Mouse (Mus musculus): ENCODE results near the gene Zmym2.
"Not testable (repeated sequence)": the region's sequence is repeated elsewhere in the genome, so short reads cannot be mapped to it uniquely, and the experiment has no call there.

Gene Zmym2
- long read RNA-seq, experiment 1, partial matches to known transcripts: 0 of 4 reads
- long read RNA-seq, experiment 1, other reads (novel, unspliced or antisense): 3 of 4 reads
- long read RNA-seq, experiment 2, partial matches to known transcripts: 3 of 6 reads
- long read RNA-seq, experiment 2, other reads (novel, unspliced or antisense): 3 of 6 reads

DNA sequence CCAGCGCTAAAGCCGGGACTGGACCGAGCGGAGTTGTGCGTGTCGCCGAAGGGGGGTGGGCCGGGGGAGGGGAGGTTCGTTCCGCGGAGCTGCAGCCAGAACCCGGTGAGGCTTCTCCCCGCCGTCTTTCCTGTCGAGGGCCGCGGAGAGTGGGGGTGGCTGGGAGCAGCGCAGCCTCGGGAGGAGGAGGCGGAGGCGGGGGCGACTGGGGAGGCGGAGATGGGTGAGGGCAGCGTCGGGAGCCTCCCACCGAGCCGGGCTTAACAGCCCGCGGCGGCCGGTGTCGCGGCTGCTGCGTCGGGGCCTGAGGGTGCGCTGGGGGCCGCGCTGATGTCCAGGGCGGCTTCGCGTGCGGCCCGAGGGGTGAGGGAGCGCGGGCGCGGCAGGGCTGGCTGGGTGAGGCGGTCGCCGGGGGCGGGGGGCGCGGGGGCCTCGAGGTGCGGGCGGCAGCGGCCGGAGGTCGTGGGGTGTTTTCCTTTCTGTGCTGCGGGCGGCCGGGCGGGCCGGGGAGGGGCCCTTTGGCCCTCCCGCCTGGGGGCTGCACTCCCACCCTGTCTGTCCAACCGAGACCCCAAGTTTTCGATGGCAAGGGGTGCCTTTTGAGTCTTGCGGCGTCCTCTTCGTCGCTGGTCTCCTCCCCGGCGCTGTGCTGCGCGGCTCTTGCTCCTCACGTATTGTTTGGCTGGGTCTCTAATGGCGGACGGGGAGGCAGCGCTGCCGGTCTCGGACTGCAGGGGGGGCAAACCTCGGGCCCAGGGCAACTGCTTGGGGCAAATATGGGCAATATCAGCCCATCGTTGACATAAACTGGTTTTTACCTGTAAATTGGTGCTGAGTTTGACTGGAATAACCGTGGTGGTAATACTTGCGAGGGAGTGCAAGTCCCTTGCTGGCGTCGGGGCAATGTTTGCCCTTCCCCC is at the start of gene Zmym2:
Gene Zmym2, plus strand, starts transcription at position 60 of the 920 bp plus-strand sequence.
- intact Hi-C loops (cut with DNase I): loop anchor here (5.0 kb wide), 1 partner anchor 75 kb away; the partner anchor contains the start of gene Zmym5

DNA sequence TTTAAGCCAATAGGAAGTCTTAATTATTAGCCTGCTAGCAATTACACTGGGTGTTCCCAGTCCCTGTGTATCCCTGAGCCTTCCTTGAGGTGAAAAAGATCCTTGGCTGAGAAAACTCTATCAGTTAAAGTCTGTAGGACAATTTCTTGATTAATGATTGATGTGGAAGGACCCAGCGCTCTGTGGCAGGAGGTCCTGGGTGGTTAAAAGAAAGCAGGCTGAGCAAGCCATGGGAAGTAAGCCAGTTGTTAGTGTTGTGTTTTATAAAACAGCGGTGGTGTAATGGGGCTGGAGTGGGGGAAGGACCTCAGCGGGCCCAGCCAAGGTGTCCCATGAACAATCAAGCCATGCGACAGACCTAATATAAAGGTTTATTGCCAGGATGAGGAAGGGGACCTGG is 42.4 kb upstream of the Zmym2 start:
- intact Hi-C loops (cut with DNase I): no loop called here

DNA sequence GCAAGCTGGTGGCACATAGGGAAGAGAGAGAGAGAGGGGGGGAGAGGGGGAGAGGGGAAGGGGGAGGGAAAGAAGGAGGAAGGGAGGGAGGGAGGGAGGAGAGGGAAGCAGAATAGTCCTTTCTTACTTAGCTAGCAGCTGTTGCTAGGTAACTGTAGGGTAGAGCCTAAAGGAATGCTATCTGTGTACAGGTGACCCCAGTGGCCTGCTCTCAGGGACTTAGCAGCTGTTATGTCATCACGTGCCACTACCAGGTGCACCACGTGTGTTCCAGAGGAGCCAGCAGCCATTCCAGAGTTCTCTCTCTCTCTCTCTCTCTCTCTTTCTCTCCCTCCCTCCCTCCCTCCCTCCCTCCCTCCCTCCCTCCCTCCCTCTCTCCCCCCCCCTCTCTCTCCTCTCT is 41.9 kb upstream of the Zmym2 start:
- intact Hi-C loops (cut with DNase I): no loop called here

DNA sequence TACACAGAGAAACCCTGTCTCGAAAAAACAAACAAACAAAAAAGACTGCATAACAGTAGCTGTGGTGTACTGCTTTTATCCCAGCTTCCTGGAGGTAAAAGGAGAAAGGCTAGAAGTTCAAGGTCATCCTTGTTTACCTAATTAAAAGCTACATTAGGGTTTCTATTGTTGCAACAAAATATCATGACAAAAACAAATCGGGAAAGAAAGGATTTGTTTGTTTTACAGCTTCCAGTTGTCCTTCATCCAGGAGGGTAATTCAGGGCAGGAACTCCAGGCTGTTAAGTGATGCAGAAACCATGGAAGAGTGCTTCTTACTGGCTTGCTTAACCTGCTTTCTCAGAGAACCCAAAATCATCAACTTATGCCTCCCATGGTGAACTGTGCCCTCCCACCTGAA is 38.1 kb upstream of the Zmym2 start:
- intact Hi-C loops (cut with DNase I): no loop called here

DNA sequence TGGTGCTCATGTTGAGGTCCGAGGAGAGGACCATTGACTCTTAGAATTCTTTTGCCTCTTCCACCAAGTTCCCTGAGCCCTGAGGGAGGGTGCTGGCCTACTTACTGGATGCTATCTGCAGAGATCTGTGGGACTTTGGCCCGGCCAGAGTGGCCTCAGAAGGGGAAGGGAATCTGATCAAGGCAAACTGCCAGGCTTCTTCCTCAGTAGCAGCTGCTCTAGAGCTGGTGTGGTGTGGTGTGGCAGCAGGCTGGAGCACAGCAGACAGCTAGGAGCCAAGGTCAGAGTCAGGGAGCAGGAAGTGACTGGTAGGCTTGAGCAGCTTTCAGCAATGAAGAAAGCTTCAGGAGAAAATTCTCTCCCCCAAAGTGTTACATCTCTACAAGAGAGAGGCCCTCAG is 36.8 kb upstream of the Zmym2 start:
- intact Hi-C loops (cut with DNase I): no loop called here

DNA sequence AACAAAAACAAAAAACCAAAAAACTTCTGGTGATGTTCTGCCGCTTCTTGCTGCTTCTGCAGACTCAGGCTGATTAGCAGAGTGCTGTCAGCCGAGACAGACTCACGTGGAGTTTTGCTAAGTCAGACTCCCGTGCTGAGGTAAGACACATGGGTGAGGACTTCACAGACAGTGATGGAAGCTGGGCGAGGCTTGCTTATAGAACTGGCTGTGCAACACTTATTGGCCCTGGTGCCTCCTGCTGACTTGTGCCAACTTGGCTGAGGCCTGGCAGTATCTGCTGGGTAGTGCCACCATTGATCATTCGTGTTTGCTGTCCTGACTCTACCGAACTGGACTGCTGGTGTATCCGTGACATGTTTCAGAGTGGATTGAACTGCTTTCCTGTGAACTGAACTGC is 22.4 kb upstream of the Zmym2 start:
- intact Hi-C loops (cut with DNase I): no loop called here

DNA sequence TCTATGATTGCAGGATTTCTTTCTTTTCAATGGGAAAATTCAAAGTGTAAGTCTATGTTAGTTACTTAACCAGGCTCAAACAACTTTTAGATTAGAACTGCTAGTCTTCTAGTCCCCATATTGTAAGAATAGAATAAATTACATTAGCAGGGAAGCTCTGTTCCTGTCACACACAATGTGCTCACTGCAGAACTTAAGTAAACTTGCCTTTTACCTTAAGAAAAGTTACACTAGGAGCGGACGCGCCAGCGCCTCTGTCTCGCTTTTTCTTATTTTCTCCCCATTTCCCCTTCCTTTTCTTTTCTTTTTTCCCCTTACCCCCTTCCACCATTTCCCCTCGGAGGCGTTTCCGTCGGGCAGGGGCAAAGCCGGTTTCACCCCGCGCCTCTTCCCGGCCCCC is 21.8 kb upstream of the Zmym2 start:
- intact Hi-C loops (cut with DNase I): no loop called here

DNA sequence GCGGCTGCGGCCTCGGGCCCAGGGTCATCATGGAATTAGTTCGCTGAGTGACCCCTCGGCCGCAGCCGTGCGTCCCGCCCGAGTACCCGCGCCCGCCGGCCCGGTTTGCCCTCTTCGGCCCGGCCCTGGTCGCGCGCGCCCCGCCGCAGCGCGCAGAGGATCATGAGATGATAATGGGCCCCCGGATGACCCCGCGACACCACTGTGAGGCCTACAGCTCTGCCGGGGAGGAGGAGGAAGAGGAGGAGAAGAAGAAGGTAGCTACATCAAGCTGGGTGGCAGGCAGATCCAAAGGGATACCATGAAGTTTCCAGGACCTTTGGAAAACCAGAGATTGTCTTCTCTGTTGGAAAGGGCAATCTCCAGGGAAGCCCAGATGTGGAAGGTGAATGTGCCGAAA is 21.3 kb upstream of the Zmym2 start:
- intact Hi-C loops (cut with DNase I): not testable (repeated sequence)

DNA sequence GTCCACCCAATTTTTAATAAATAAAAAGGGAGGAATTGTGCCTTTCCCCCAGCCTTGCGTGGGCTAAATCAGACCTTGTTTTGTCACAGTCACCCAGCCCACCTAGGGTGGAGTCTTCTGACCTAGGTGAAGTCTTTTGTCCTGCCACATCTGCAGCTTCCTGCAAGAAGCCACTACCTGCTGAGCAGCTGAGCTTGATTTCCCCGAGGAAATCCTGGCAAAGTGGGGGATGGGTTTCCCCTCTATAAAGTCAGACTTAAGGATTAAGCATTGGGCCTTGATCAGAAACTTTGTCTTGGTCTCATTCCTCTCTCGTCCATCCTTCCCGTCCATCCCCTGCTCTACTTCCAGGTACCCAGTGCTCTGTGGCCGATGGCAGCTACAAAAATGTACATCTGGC is 12.9 kb upstream of the Zmym2 start:
- intact Hi-C loops (cut with DNase I): no loop called here

DNA sequence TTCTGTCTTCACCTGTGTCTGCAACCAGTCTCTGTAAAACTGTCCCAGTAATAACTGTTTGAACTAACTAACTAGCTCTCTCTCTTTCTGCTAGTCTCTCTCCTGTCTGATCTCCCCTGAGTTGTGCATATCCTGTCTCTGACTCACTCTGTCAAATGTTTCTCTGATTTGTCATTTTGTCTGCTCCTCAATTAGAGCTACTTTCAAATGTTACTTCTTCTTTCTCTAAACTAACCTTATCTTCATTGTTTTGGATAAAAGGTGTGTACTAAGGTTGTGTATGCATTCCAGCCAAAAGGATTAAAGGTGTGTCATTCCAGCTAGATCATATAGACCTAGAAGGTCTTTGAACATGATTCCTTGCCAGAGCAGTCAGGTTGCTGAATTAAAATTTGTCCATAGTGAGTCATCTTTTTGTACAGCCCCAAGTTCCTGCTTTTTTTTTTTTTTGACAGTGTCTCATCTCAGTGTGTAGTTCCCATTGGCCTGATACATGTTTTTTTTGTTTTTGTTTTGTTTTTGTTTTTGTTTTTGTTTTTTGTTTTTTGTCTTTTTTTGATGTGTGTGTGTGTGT is 10.8 kb upstream of the Zmym2 start:
- intact Hi-C loops (cut with DNase I): no loop called here

DNA sequence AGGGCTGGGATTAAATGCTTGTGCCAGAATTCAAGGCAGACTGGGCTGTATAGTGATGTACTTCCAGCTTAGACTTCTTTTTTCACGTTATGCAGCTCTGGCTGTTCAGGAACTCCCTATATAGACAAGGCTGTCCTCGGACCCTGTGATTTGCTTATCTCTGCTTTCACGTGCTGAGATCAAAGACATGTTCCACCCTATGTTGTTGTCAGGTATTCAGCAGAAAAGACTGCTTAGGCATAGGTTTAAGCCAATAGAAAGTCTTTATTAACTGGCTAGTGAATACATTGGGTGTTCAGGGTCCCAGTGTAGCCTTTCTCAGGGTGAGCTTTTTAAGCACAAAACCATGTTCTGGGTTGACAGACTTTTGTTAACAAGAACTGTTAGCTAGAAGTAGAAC is 5.2 kb upstream of the Zmym2 start:
- intact Hi-C loops (cut with DNase I): no loop called here

DNA sequence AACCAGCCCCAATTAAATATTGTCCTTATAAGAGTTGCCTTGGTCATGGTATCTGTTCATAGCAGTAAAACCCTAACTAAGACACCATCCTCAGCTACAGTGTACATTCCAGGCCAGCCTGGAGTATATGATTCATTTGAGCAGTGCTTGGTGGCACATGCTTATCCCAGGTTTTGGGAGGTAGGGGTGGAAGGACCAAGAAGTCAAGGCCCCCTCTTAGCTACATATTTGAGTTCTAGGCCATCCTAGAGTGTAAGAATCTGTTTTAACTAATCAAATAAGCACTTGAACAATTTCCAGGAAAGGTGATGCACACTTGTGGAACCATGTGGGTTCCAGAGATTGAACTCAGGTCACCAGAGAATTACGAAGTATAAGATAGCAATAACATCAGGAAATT is 3.0 kb upstream of the Zmym2 start:
- intact Hi-C loops (cut with DNase I): no loop called here

DNA sequence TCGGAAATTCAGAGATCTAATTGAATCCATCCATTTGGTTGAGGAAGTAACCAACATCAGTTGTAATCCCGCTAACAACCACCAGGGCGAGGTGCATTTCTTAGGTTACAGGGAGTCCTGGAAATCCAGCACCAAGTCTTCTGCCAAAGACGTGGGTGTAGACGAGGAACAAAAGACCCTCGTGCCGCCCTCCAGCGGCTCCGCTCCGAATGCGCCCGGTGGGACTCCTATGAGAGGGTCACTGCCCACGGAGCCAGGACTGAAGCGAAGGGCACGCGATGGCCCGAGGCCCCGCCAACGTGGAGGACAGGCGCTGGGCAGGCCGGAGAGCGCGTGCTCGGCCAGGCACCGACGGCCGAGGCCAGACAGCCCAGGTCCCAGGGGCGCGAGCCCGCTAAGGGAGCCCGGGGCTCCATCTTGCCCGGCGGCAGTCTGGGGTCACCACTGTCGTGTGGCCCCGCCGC is 1.1 kb upstream of the Zmym2 start:
- intact Hi-C loops (cut with DNase I): loop anchor here (5.0 kb wide), 1 partner anchor 73 kb away; the partner anchor contains the start of gene Zmym5

DNA sequence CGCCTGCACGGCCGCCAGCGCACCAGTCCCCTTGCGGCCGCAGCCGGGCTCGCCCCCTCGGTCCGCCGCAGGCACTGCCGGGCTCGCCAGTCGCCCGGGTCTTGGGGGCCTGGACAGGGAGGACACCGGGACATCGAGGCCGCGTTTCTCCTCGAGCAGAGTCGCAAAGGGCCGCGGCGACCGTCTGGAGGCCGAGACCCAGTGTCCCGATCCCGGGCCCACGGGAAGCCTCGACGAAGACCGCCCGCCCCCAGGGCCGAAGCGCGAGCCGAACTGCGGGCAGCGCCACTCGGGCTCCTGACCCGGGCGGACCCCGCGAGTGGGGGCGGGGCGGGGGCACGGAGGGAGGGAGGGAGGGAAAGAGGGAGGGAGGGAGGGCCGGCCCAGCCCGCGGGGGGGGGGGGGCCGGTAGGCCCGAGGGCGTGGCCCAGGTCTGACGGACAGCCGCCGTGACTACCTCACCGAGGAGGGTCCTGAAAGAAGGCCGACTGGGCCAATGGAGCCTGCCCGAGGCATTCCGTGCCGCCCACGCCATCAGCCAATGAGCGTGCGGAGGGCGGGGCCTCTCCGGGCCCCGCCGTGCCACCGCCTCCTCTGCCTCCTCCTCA is 363 bp upstream of the Zmym2 start:
- intact Hi-C loops (cut with DNase I): loop anchor here (5.0 kb wide), 1 partner anchor 74 kb away; the partner anchor contains the start of gene Zmym5

DNA sequence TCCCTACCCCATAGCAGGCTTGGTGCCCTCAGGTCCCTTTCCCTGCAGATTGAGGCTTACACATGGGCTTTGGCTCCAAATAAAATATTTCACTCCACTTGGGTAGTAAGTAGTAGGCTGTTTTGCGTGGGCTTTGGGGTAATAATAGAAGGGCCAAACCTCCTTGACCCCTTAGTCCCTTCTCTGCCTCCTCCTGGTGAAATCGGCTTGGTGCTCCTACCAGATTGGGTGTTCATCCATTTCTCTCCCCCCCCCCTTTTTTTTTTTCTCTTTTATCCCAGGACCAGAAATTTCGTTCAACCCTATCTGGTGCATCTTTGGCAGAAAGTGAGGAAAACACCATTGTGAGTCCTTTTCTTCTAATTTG is 1.0 kb downstream of the Zmym2 start:
- intact Hi-C loops (cut with DNase I): loop anchor here (5.0 kb wide), 1 partner anchor 75 kb away; the partner anchor contains the start of gene Zmym5

DNA sequence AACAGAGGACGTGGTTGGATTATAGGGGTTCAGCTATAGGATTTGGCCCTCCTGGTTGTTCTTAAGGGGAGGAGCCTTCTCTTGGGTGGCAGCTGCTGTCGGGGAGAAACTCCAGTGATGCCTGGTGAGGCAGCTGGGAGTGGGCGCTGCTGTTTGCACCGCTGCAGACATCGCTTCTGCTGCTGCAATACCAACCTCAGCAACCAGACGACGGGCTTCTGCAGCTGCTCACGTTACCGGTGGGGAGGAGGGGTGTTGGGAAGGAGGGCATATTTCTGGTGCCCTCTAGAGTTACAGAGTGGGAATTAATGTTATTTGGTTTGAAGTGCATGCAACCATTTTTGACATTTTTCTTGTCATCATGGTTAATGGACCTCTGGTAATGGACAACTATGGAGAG is 1.4 kb downstream of the Zmym2 start:
- intact Hi-C loops (cut with DNase I): loop anchor here (5.0 kb wide), 1 partner anchor 76 kb away; the partner anchor contains the start of gene Zmym5

DNA sequence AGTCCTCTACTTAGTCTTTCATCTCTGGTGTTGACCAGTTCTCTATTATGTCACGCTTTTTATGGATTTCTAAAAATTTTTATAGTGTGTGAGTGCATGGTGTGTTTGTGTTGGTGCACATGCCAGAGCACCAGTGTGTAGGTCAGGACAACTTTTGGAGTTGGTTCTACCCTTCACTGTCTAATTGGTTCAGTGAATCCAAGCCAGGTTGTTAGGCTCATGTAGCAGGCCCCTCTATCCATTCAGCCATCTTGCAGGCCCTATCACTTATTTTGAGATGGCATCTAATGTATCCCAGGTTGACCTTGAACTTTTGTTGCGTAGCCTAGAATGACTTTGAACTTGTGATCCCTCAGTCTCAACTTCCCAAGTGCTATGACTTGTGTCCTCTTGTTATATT is 2.0 kb downstream of the Zmym2 start:
- intact Hi-C loops (cut with DNase I): loop anchor here (5.0 kb wide), 1 partner anchor 76 kb away; the partner anchor contains the start of gene Zmym5

DNA sequence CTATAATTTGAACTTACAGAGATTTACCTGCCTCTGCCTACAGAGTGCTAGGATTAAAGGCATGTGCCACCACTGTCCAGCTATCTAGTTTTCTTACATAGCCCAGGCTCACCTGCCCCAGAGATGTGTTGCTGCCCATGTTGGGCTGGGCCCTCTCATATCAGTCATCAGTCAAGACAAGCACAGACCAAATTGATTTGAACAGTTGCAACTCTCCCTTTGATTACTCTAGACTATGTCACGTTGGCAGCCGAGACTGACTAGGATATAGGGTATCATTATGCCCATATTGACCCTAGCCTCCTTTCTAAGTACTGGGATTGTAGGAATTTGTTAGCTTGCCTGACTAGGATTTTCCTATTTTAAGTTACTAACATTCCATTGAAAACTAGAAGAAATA is 8.0 kb downstream of the Zmym2 start:
- intact Hi-C loops (cut with DNase I): no loop called here

DNA sequence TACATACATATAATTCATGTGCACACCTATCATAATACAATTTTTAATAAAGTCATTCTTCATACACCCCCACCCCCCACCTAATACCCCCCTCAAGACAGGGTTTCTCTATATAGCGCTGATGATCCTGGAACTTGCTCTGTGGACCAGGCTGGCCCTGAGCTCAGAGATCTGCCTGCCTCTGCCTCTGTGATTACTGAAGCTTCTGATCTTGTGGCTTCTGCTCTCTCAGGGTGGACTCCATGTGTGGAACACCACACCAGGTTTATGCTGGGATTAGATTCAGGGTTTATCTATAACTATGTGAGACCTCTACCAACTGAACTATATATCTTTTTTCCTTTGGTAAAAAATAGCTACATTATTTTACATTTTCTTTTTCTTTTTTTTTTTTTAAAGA is 10.1 kb downstream of the Zmym2 start:
- intact Hi-C loops (cut with DNase I): no loop called here

DNA sequence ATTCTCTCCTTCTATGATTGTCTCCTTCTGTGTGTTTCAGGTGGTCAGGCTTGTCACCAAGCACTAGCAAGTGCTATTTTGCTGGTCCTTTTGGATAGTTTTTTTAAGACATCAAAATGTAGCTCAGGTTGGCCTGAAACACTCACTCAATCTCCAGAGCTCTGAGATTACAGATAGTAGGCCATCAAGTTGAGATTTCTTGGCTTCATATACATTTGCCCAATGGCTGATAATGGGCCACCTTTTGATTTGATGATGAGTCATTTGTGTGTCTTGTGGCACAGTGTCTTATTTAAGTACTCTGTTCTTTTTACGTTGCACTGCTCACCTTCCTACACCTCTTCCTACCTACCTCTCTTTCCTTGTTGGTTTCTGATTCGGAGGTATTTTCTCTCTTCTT is 11.0 kb downstream of the Zmym2 start:
- intact Hi-C loops (cut with DNase I): no loop called here

DNA sequence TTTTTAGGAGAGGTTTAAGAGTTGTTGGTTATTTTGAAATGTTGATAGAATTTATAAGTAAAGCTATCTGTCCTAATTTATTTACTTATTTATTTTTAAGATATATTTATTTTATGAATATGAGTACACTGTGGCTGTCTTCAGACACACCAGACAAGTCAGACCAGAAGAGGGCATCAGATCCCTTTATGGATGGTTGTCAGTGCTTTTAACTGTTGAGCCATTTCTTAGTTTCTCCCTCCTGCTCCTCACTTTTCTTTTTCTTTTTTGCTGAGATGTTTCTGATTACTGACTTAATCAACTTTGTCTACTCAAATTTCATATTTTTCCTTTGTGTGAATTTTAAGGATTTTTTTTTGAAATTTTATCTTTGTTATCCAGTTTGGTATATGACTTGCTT is 13.2 kb downstream of the Zmym2 start:
- intact Hi-C loops (cut with DNase I): no loop called here

DNA sequence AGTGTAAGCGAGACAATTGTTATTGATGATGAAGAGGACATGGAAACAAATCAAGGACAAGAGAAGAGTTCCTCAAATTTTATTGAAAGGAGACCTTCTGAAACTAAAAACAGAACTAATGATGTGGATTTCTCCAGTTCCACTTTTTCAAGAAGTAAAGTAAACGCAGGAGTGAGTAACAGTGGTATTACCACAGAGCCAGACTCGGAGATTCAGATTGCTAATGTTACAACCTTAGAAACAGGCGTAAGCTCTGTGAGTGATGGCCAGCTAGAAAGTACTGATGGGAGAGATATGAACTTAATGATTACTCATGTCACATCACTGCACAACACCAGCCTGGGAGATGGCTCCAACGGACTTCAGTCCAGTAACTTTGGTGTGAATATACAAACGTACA is 16.6 kb downstream of the Zmym2 start:
- intact Hi-C loops (cut with DNase I): no loop called here
